Mouse (Mus musculus) cerebellum, postnatal 14 days (tissue): Measurements from ENCODE around the gene Klhl23.
"Not testable (repeated sequence)": the region's sequence is repeated elsewhere in the genome, so short reads cannot be mapped to it uniquely, and the experiment has no call there.

Source experiments
- DNase-seq, 2 experiments: peaks; one replicate each; pipeline ENCODE4 v3.0.0; 2021; ENCODE audit warnings: mixed read lengths in 2 of 2

Gene Klhl23

GRCm38 (mm10) chr2:69821711-69822110 is at the start of gene Klhl23:
TSS of gene Klhl23 (plus strand) at chr2:69821944.
- DNase-seq, result peak in 1 of 2 experiments; percentile 17

GRCm38 (mm10) chr2:69773331-69773730 is 48.4 kb upstream of the Klhl23 start:
- no peak for DNase-seq

- DNase-seq, result no peak
Measured at GRCm38 (mm10) chr2:69777985-69778835, 43.5 kb upstream of the Klhl23 start.

GRCm38 (mm10) chr2:69778836-69779177 is 42.9 kb upstream of the Klhl23 start:
- peak in 1 of 2 experiments; percentile 31 for DNase-seq

GRCm38 (mm10) chr2:69788974-69789373 is 32.8 kb upstream of the Klhl23 start:
- no peak for DNase-seq

GRCm38 (mm10) chr2:69789429-69790069 is 32.2 kb upstream of the Klhl23 start, which contains the start of the genes Ccdc173 and Phospho2:
TSS of gene Ccdc173 (minus strand) at chr2:69789575.
TSS of gene Phospho2 (plus strand) at chr2:69789623.
- peak; percentile 99 for DNase-seq

- DNase-seq, result peak; percentile 90 to 91
Measured at GRCm38 (mm10) chr2:69790285-69790684, 31.5 kb upstream of the Klhl23 start.

- DNase-seq, result no peak
Measured at GRCm38 (mm10) chr2:69790722-69791121, 31.0 kb upstream of the Klhl23 start.

GRCm38 (mm10) chr2:69802911-69803312 is 18.8 kb upstream of the Klhl23 start:
- peak; percentile 66 for DNase-seq

GRCm38 (mm10) chr2:69803756-69804155 is 18.0 kb upstream of the Klhl23 start:
- DNase-seq, result no peak

- not testable (repeated sequence) for DNase-seq
Measured at GRCm38 (mm10) chr2:69804663-69805062, 17.1 kb upstream of the Klhl23 start.

GRCm38 (mm10) chr2:69810169-69810568 is 11.6 kb upstream of the Klhl23 start:
- no peak for DNase-seq

GRCm38 (mm10) chr2:69811349-69811748 is 10.4 kb upstream of the Klhl23 start:
- DNase-seq, result not testable (repeated sequence)

GRCm38 (mm10) chr2:69816575-69816974 is 5.2 kb upstream of the Klhl23 start:
- DNase-seq, result no peak

- DNase-seq, result no peak
Measured at GRCm38 (mm10) chr2:69818350-69819085, 3.2 kb upstream of the Klhl23 start.

GRCm38 (mm10) chr2:69820201-69820600 is 1.5 kb upstream of the Klhl23 start:
- no peak for DNase-seq

GRCm38 (mm10) chr2:69822361-69823128 is 801 bp downstream of the Klhl23 start:
- DNase-seq, result peak; percentile 72 to 77

GRCm38 (mm10) chr2:69823129-69823677 is 1.5 kb downstream of the Klhl23 start:
- peak in 1 of 2 experiments; percentile 76 for DNase-seq

- DNase-seq, result peak; percentile 33 to 67
Measured at GRCm38 (mm10) chr2:69825898-69826297, 4.2 kb downstream of the Klhl23 start.

GRCm38 (mm10) chr2:69826380-69826779 is 4.6 kb downstream of the Klhl23 start:
- peak; percentile 69 to 84 for DNase-seq

GRCm38 (mm10) chr2:69828031-69828430 is 6.3 kb downstream of the Klhl23 start:
- no peak for DNase-seq

GRCm38 (mm10) chr2:69829680-69830079 is 7.9 kb downstream of the Klhl23 start:
- no peak for DNase-seq
